Comparison of ENCODE assay signal across 19 mouse cellular contexts in genomic region chr1:58045076-58045475, GRCm38 (mm10). TPM values are rescaled to one million over a fixed set of nuclear protein-coding genes. Genes with fewer than 3 reads are reported as not detected.
DNase-seq lines count a peak whose midpoint lies in the region; ATAC-seq lines count a peak whose summit lies in the region.
"Had no signal": no experiment of that assay in that cellular context is flagged by ENCODE, and none has a peak within 500 bp of the region (broad histone marks: within the 10 kb centered on the region; RNA-seq: fewer than 3 reads in every experiment).

No protein-coding gene starts in this region.

- H3K4me3 ChIP-seq in intestine, embryonic 15.5 days (replicated peaks) = no peak overlapping the region
- H3K4me3 ChIP-seq: embryonic facial prominence, embryonic 12.5 days; forebrain, embryonic 12.5 days; gastrocnemius, adult 2 months; heart, embryonic 10.5 days; hindbrain, embryonic 13.5 days had no signal

- H3K4me1 ChIP-seq in intestine, embryonic 15.5 days (replicated peaks) = no peaks in the 10 kb centered on the region
- H3K4me1 ChIP-seq: embryonic facial prominence, embryonic 12.5 days; heart, embryonic 10.5 days had no signal

- 60% methylated on average over 3 of the region's 3 CpGs for WGBS in intestine, embryonic 15.5 days

- peak; percentile 20 for DNase-seq in cerebellum, adult 11 months
- DNase-seq in cerebellum, adult 8-10 months = no peak
- peak; percentile 69 for DNase-seq in heart, adult 11 months
- no peak for DNase-seq in heart, adult 9 months (ENCODE audit: low spot score in 2 of 2)
- DNase-seq in cerebellum, adult 9-11 months = peak; percentile 38
- no peak for DNase-seq in neural tube, embryonic 10.5 days (ENCODE audit: extremely low spot score, low spot score)
- DNase-seq: adrenal gland, postnatal 10 days; gastrocnemius, adult 2 months; gastrocnemius, postnatal 25 days; heart, postnatal 10 days; heart, postnatal 4 days; kidney, adult 8-10 months had no signal

- no peaks in the 10 kb centered on the region for H3K9me3 ChIP-seq in intestine, embryonic 15.5 days
- H3K9me3 ChIP-seq: embryonic facial prominence, embryonic 12.5 days; forebrain, embryonic 12.5 days; heart, embryonic 10.5 days; hindbrain, embryonic 13.5 days had no signal

- no peak overlapping the region for H3K9ac ChIP-seq in intestine, embryonic 15.5 days
- H3K9ac ChIP-seq: embryonic facial prominence, embryonic 12.5 days; forebrain, embryonic 12.5 days; hindbrain, embryonic 13.5 days had no signal

- H3K27me3 ChIP-seq in intestine, embryonic 15.5 days (replicated peaks) = no peaks in the 10 kb centered on the region
- H3K27me3 ChIP-seq: embryonic facial prominence, embryonic 12.5 days; forebrain, embryonic 12.5 days; hindbrain, embryonic 13.5 days had no signal

- ATAC-seq in intestine, embryonic 15.5 days = no peak
- ATAC-seq: forebrain, embryonic 16.5 days; intestine, embryonic 16.5 days had no signal

- no peak overlapping the region for H3K27ac ChIP-seq in intestine, embryonic 15.5 days
- H3K27ac ChIP-seq: embryonic facial prominence, embryonic 12.5 days; forebrain, embryonic 12.5 days; gastrocnemius, adult 2 months; heart, embryonic 10.5 days; hindbrain, embryonic 13.5 days had no signal

- no peak overlapping the region for H3K4me2 ChIP-seq in intestine, embryonic 15.5 days (replicated peaks)
- H3K4me2 ChIP-seq: embryonic facial prominence, embryonic 12.5 days; forebrain, embryonic 12.5 days; hindbrain, embryonic 13.5 days had no signal

- no peaks in the 10 kb centered on the region for H3K36me3 ChIP-seq in intestine, embryonic 15.5 days
- H3K36me3 ChIP-seq: embryonic facial prominence, embryonic 12.5 days; forebrain, embryonic 12.5 days; heart, embryonic 10.5 days; hindbrain, embryonic 13.5 days had no signal

RNA-seq across cellular contexts. Expression of gene Aox1, which starts 15.3 kb away (rescaled TPM):
- 0.08 and 0.13 TPM in 2 replicates for polyA plus RNA-seq in intestine, embryonic 15.5 days (2015; fragmentation: Nextera tagmentation; extraction: Ambion mirVana)

RNA-seq across cellular contexts. Expression of gene Kctd18, which starts 26.3 kb away (rescaled TPM):
- 10.0 and 10.4 TPM in 2 replicates for polyA plus RNA-seq in intestine, embryonic 15.5 days (2015; fragmentation: Nextera tagmentation; extraction: Ambion mirVana)

RNA-seq across cellular contexts. Expression of gene Sgo2a, which starts 49.3 kb away (rescaled TPM):
- polyA plus RNA-seq in intestine, embryonic 15.5 days (2015; fragmentation: Nextera tagmentation; extraction: Ambion mirVana) = 12.1 and 16.0 TPM in 2 replicates

Comparison
In these comparisons a context has a peak if more than half of its experiments do, and no peak if none do; other contexts are left out.
1. DNase-seq: peak in cerebellum, adult 11 months (single experiment), heart, adult 11 months (single experiment) and cerebellum, adult 9-11 months (single experiment); none in cerebellum, adult 8-10 months (single experiment), heart, adult 9 months (0 of 2) and neural tube, embryonic 10.5 days (single experiment).